20 mouse cellular contexts compared by ENCODE assay signal in the genomic region with DNA sequence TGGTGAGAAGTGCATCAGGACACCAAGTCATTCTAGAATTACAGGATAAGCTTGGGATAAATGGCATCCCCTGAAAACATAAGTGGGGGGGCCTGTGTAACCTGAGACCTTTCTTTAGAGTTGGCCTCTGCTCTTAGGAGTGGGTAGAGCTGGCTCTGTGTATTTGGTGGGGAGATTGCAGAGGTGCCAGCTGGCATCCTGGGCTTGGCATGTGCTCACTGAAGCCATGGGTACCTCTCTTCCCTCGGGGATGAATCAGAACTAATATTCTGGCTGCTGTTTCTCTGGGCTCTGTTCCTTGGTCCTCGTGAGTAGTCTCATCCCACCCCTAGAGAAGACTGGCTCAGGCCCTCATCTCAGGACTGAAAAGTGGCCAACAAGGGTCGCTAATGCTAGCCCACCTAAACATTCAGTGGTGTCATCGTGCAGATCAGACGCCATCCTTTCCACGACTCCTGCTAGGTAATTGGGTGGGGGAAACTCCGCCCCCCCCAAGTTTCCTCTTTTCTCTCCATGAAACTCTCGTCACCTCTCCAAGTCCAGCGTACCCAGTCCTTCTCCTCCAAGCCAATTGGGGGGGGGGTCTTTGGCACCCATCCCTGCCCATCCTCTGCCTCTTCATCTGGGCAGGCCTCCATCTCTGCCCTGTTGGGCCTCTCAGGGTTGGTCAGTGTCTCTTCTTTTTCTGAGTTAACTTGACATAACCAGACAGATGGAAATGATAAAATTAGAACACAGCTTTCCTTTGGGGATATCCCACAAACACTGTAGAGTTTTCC. TPM values are rescaled to one million over a fixed set of nuclear protein-coding genes. Genes with fewer than 3 reads are reported as not detected.
"Had no signal": no experiment of that assay in that cellular context is flagged by ENCODE, and none has a peak within 500 bp of the region (broad histone marks: within the 10 kb centered on the region; RNA-seq: fewer than 3 reads in every experiment).

No protein-coding gene starts in this region.

- H3K27ac ChIP-seq: layer of hippocampus, adult 2 months; limb, embryonic 10.5 days; liver, embryonic 13.5 days; lung, embryonic 15.5 days; macrophage; midbrain, embryonic 15.5 days; neural tube, embryonic 12.5 days had no signal

- H3K4me1 ChIP-seq: liver, embryonic 13.5 days; lung, embryonic 15.5 days; megakaryocyte, embryonic 14.5 days; midbrain, embryonic 15.5 days; neural tube, embryonic 12.5 days had no signal

- H3K4me2 ChIP-seq: liver, embryonic 13.5 days; lung, embryonic 15.5 days; midbrain, embryonic 11.5 days; midbrain, embryonic 15.5 days; neural tube, embryonic 12.5 days had no signal

- H3K36me3 ChIP-seq: limb, embryonic 10.5 days; liver, embryonic 13.5 days; lung, embryonic 15.5 days; midbrain, embryonic 15.5 days; neural tube, embryonic 12.5 days had no signal

- ATAC-seq: liver, postnatal 0 days; midbrain, embryonic 15.5 days had no signal

- H3K4me3 ChIP-seq: layer of hippocampus, adult 2 months; limb, embryonic 10.5 days; liver, embryonic 13.5 days; lung, embryonic 15.5 days; megakaryocyte, embryonic 14.5 days; midbrain, embryonic 15.5 days; neural tube, embryonic 12.5 days had no signal

- H3K9me3 ChIP-seq: limb, embryonic 10.5 days; liver, embryonic 13.5 days; lung, embryonic 15.5 days; megakaryocyte, embryonic 14.5 days; midbrain, embryonic 15.5 days; neural tube, embryonic 12.5 days had no signal

- DNase-seq: kidney, postnatal 4 days; liver, embryonic 13.5 days; liver, postnatal 0 days; lung, postnatal 14 days; retina, postnatal 1 day; right cerebral cortex, postnatal 4 days; spleen, adult 18-20 months; thymus, adult 18-20 months; thymus, postnatal 14 days had no signal

- H3K9ac ChIP-seq: liver, embryonic 13.5 days; liver, postnatal 0 days; lung, embryonic 15.5 days; midbrain, embryonic 15.5 days; neural tube, embryonic 12.5 days had no signal

RNA-seq across cellular contexts. Expression of a gene that starts 22.2 kb away (rescaled TPM):
- total RNA-seq: monocyte, adult 5-6 weeks; neutrophil, adult 5-6 weeks had no signal
- polyA plus RNA-seq: macrophage had no signal

RNA-seq across cellular contexts. Expression of a gene that starts 33.7 kb away (rescaled TPM):
- total RNA-seq: monocyte, adult 5-6 weeks; neutrophil, adult 5-6 weeks had no signal
- polyA plus RNA-seq: liver, embryonic 13.5 days; liver, postnatal 0 days; macrophage; stomach, embryonic 14.5 days had no signal
